Mouse (Mus musculus) midbrain, embryonic 10.5 days (tissue): ENCODE results near the gene Tmeff1. TPM values are rescaled to one million over a fixed set of nuclear protein-coding genes. Genes with fewer than 3 reads are reported as not detected.

ENCODE experiments used
- DNase-seq: peaks from one replicate; pipeline ENCODE4 v3.0.0-alpha.2; 2017; ENCODE audit warnings: low spot score
- H3K27ac ChIP-seq: fragments of 300-500 bp; sonication (generic); replicated peaks from 2 replicates; pipeline ENCODE4 v1.5.1; 2016; ENCODE audit warnings: mild to moderate bottlenecking
- H3K27me3 ChIP-seq: fragments of 300-500 bp; sonication (generic); 2 replicates; pipeline ENCODE4 v1.6.1; 2016; ENCODE audit warnings: low read depth, mild to moderate bottlenecking; ENCODE audit not compliant: poor library complexity, severe bottlenecking
- H3K36me3 ChIP-seq: fragments of 300-500 bp; sonication (generic); 2 replicates; pipeline ENCODE4 v1.6.1; 2016; ENCODE audit warnings: mild to moderate bottlenecking, moderate library complexity
- H3K4me1 ChIP-seq: fragments of 300-500 bp; sonication (generic); 2 replicates; pipeline ENCODE4 v1.6.1; 2016
- H3K4me3 ChIP-seq: fragments of 300-500 bp; sonication (generic); 2 replicates; pipeline ENCODE4 v1.5.1; 2016; ENCODE audit warnings: mild to moderate bottlenecking, moderate library complexity
- H3K9me3 ChIP-seq: fragments of 300-500 bp; sonication (generic); replicated peaks from 2 replicates; pipeline ENCODE4 v1.6.1; 2016; ENCODE audit warnings: mild to moderate bottlenecking
- WGBS: fragments of 180-500 bp; shearing (Covaris S2); methylation state at CpG from one replicate; pipeline ENCODE4 v1.1.7; 2016; 5-methylcytosine and 5-hydroxymethylcytosine counted together
- polyA plus RNA-seq: library from polyadenylated mRNA; unstranded; fragments of >200 nt; fragmentation: Nextera tagmentation; extraction: Ambion mirVana; gene quantifications from 2 replicates; pipeline ENCODE4 v1.2.1, GENCODE M21; 2016

The Tmeff1 gene
- polyA plus RNA-seq, 1 experiment from 2014 or later: 90.3 TPM

DNA sequence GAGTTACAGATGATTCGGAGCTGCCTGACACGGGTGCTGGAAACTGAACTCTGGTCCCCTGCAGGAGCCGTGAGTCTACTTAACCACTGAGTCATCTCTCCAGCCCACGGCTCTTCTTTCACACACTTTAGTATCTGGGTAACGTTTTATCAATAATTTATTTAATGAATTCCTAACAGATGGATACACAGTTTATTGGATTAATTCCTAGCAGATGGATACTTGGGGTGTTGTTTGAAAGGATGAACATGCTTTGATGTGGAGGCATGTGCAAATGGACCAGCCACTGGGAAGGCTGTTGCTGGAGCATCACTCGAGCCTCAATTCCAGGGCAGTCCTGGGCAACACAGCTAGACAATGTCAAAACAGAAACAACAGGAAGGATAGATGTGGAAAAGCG is 11.1 kb downstream of the Tmeff1 start:
- Histone ChIP-seq H3K27ac (no peak overlapping the region), H3K36me3 (peaks cover 62% of the 10 kb centered on the region), H3K9me3 (peaks cover 6% of the 10 kb centered on the region), H3K4me1 (peaks cover 11% of the 10 kb centered on the region), H3K4me3 (no peak overlapping the region), H3K27me3 (no peaks in the 10 kb centered on the region)
- no peak for DNase-seq
- WGBS: 96% methylated on average over 7 of the region's 7 CpGs

- no peaks in the 10 kb centered on the region for H3K27me3 ChIP-seq
- peaks cover 7% of the 10 kb centered on the region; the same call in 1 of the 2 replicates for H3K4me1 ChIP-seq
- H3K27ac ChIP-seq: no peak overlapping the region
- H3K36me3 ChIP-seq: peaks cover 65% of the 10 kb centered on the region
- H3K4me3 ChIP-seq: no peak overlapping the region
- 0 out of 2 replicates have a peak, but pooled peaks cover 4% of the 10 kb centered on the region for H3K9me3 ChIP-seq
- WGBS: 81% methylated on average over 3 of the region's 3 CpGs
- DNase-seq: no peak
Observed at GRCm38 (mm10) chr4:48605650-48606049, 20.7 kb downstream of the Tmeff1 start.

- Histone ChIP-seq H3K4me3 (no peak overlapping the region), H3K4me1 (peaks cover 7% of the 10 kb centered on the region; the same call in 1 of the 2 replicates), H3K27ac (no peak overlapping the region), H3K27me3 (no peaks in the 10 kb centered on the region), H3K36me3 (peaks cover 92% of the 10 kb centered on the region), H3K9me3 (no peaks in the 10 kb centered on the region)
- 95% methylated on average over 9 of the region's 9 CpGs for WGBS
- no peak for DNase-seq
Observed at GRCm38 (mm10) chr4:48609485-48609884, 24.5 kb downstream of the Tmeff1 start.

GRCm38 (mm10) chr4:48610251-48610650 is 25.3 kb downstream of the Tmeff1 start:
- H3K9me3 ChIP-seq: no peaks in the 10 kb centered on the region
- H3K27me3 ChIP-seq: no peaks in the 10 kb centered on the region
- peaks cover 89% of the 10 kb centered on the region for H3K36me3 ChIP-seq
- no peak overlapping the region for H3K4me3 ChIP-seq
- H3K27ac ChIP-seq: no peak overlapping the region
- WGBS: 94% methylated on average over 6 of the region's 6 CpGs
- DNase-seq: no peak
- peaks cover 5% of the 10 kb centered on the region; the same call in 1 of the 2 replicates for H3K4me1 ChIP-seq

- no peaks in the 10 kb centered on the region for H3K27me3 ChIP-seq
- H3K4me1 ChIP-seq: no peaks in the 10 kb centered on the region
- H3K27ac ChIP-seq: no peak overlapping the region
- WGBS: 95% methylated on average over 4 of the region's 4 CpGs
- H3K4me3 ChIP-seq: no peak overlapping the region
- H3K9me3 ChIP-seq: no peaks in the 10 kb centered on the region
- peaks cover 92% of the 10 kb centered on the region for H3K36me3 ChIP-seq
- DNase-seq: no peak
Observed at GRCm38 (mm10) chr4:48615483-48615882, 30.5 kb downstream of the Tmeff1 start.

GRCm38 (mm10) chr4:48617201-48617600 is 32.2 kb downstream of the Tmeff1 start:
- Histone ChIP-seq H3K4me1 (no peaks in the 10 kb centered on the region), H3K9me3 (no peaks in the 10 kb centered on the region), H3K27ac (no peak overlapping the region), H3K36me3 (peaks cover 92% of the 10 kb centered on the region), H3K4me3 (no peak overlapping the region), H3K27me3 (no peaks in the 10 kb centered on the region)
- 97% methylated on average over 15 of the region's 15 CpGs for WGBS
- no peak for DNase-seq

- Histone ChIP-seq H3K9me3 (no peaks in the 10 kb centered on the region), H3K4me3 (no peak overlapping the region), H3K27ac (no peak overlapping the region), H3K27me3 (no peaks in the 10 kb centered on the region), H3K4me1 (no peaks in the 10 kb centered on the region), H3K36me3 (peaks cover 96% of the 10 kb centered on the region)
- DNase-seq: no peak
- 95% methylated on average over 6 of the region's 6 CpGs for WGBS
Observed at GRCm38 (mm10) chr4:48620121-48620520, 35.1 kb downstream of the Tmeff1 start.

GRCm38 (mm10) chr4:48622246-48622645 is 37.3 kb downstream of the Tmeff1 start:
- no peak for DNase-seq
- Histone ChIP-seq H3K4me3 (no peak overlapping the region), H3K36me3 (peaks cover 97% of the 10 kb centered on the region), H3K4me1 (no peaks in the 10 kb centered on the region), H3K9me3 (no peaks in the 10 kb centered on the region), H3K27me3 (no peaks in the 10 kb centered on the region), H3K27ac (no peak overlapping the region)
- 97% methylated on average over 6 of the region's 6 CpGs for WGBS

DNA sequence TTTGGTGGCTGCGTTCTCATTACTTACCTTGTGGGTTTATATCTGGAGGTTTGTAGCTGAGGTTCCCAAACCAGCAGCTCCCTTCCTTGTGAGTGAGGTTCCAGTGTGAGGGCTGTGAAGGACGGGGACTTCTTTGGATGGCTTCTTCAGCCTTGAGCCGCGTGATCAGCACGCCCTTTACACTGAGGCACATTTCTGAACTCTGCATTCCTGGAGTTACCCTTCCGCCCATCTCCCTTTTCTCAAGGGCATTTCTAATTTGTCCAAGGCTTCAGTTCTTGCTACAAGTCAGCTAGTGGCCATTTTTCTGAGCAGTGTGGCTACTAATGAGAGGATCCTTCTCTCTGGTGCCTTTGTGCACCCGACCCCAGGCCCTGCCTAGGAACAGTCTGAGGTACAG is 38.0 kb downstream of the Tmeff1 start:
- no peak for DNase-seq
- Histone ChIP-seq H3K4me3 (no peak overlapping the region), H3K36me3 (peaks cover 97% of the 10 kb centered on the region), H3K9me3 (no peaks in the 10 kb centered on the region), H3K27ac (no peak overlapping the region), H3K4me1 (no peaks in the 10 kb centered on the region), H3K27me3 (no peaks in the 10 kb centered on the region)
- 96% methylated on average over 7 of the region's 7 CpGs for WGBS

- Histone ChIP-seq H3K4me1 (no peaks in the 10 kb centered on the region), H3K9me3 (no peaks in the 10 kb centered on the region), H3K4me3 (no peak overlapping the region), H3K27me3 (no peaks in the 10 kb centered on the region), H3K36me3 (peaks cover 99% of the 10 kb centered on the region), H3K27ac (no peak overlapping the region)
- DNase-seq: no peak
- WGBS: 72% methylated on average over 6 of the region's 6 CpGs
Observed at GRCm38 (mm10) chr4:48624961-48625360, 40.0 kb downstream of the Tmeff1 start.

- H3K4me1 ChIP-seq: peaks cover 8% of the 10 kb centered on the region
- H3K4me3 ChIP-seq: no peak overlapping the region
- peaks cover 95% of the 10 kb centered on the region for H3K36me3 ChIP-seq
- H3K27me3 ChIP-seq: no peaks in the 10 kb centered on the region
- 92% methylated on average over 9 of the region's 9 CpGs for WGBS
- no peak for DNase-seq
- H3K9me3 ChIP-seq: no peaks in the 10 kb centered on the region
- no peak overlapping the region for H3K27ac ChIP-seq
Observed at GRCm38 (mm10) chr4:48625836-48626235, 40.9 kb downstream of the Tmeff1 start.

DNA sequence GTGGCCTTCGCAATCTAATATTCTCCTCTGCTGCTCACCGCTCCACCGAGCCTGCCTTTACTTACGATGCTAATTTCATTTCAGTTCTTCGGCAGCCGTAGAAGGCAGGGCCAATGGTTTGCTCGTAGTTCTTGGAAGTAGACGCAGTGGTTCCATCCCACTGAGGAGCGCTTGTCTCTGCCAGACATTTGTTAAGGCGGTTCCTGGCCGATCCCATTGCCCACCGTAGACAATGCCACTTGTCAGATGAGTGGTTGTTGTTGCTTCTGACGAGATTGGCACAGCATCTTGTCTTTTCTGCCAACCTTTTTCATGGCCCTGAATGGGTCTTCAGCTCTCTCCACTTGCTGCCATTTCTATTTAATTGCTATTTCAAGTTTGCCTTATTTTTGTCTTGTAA is 44.5 kb downstream of the Tmeff1 start:
- H3K9me3 ChIP-seq: no peaks in the 10 kb centered on the region
- WGBS: 96% methylated on average over 13 of the region's 13 CpGs
- no peak for DNase-seq
- peaks cover 31% of the 10 kb centered on the region for H3K4me1 ChIP-seq
- H3K27ac ChIP-seq: no peak overlapping the region
- no peak overlapping the region for H3K4me3 ChIP-seq
- H3K36me3 ChIP-seq: peaks cover 88% of the 10 kb centered on the region
- no peaks in the 10 kb centered on the region for H3K27me3 ChIP-seq

DNA sequence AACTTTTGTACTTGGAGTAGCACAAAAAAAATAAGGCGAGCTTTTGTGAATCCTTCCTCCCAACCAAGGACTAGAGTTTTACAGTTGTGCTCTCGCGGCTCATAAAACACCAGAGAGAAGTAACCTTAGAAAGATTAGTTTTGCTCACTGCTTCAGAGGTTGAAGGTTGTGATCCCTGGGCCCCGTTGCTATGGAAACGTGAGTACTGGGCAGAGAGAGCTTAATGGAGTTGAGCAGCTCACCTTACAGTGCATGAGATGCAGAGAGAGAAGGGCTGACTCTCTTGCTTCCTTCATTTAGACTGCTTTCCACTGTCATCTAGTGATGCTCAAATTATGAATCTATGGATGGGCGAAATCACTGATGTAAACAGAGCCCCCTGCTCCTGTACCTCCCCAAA is 48.6 kb downstream of the Tmeff1 start:
- H3K4me1 ChIP-seq: peaks cover 44% of the 10 kb centered on the region
- H3K9me3 ChIP-seq: no peaks in the 10 kb centered on the region
- peak; percentile 40 for DNase-seq
- H3K36me3 ChIP-seq: peaks cover 83% of the 10 kb centered on the region
- H3K27me3 ChIP-seq: no peaks in the 10 kb centered on the region
- no peak overlapping the region for H3K27ac ChIP-seq
- 67% methylated on average over 6 of the region's 6 CpGs for WGBS
- H3K4me3 ChIP-seq: no peak overlapping the region

DNA sequence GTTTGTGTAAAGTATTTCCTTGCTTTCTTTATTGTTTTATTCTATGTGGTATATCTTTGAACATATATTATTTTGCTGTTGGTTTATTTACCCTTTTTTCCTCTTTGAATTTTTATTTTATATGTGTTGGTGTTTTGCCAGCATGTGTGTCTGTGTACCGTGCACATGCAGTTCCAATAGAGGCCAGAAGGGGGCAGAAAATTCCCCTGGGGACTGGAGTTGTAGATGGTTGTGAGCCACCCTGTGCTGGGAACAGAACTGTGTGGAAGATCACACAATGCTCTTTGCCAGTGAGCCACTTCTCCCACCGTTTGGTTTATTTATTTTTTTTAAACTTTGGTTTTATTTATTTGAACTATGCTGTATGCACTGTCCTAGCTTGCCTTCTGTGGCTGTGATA is 49.1 kb downstream of the Tmeff1 start:
- Histone ChIP-seq H3K9me3 (no peaks in the 10 kb centered on the region), H3K36me3 (peaks cover 83% of the 10 kb centered on the region), H3K27ac (no peak overlapping the region), H3K4me1 (peaks cover 44% of the 10 kb centered on the region), H3K4me3 (no peak overlapping the region), H3K27me3 (no peaks in the 10 kb centered on the region)
- 71% methylated on average over 2 of the region's 2 CpGs for WGBS
- DNase-seq: peak; percentile 28
